Mouse (Mus musculus): ENCODE results near the gene Pdxk. TPM values are rescaled to one million over a fixed set of nuclear protein-coding genes. Genes with fewer than 3 reads are reported as not detected.

The Pdxk gene
- total RNA-seq (2023), result 8.0 and 11.8 TPM in 2 replicates

DNA sequence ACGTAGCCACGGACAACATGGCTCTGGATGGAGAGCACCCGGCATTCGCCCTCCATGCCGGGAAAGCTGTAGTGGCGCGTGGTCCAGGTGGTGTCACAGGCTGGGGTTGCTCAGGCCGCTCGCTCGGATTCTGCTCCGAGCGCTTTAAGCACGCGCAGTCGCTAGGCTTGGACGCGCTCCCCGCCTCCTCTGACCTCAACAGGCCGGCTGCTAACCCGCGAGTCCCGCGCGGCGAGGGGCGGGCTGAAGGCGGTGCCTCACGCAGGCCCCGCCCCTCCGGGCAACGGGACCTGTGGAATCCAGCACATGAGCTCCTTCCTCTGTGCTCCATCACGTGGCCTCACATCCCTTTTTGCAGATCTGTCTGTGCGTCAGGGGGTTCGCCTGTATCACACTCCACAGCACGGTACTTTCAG lies at the start of gene Pdxk:
Pdxk (minus strand) TSS at position 184 of the 416 bp plus-strand sequence.

DNA sequence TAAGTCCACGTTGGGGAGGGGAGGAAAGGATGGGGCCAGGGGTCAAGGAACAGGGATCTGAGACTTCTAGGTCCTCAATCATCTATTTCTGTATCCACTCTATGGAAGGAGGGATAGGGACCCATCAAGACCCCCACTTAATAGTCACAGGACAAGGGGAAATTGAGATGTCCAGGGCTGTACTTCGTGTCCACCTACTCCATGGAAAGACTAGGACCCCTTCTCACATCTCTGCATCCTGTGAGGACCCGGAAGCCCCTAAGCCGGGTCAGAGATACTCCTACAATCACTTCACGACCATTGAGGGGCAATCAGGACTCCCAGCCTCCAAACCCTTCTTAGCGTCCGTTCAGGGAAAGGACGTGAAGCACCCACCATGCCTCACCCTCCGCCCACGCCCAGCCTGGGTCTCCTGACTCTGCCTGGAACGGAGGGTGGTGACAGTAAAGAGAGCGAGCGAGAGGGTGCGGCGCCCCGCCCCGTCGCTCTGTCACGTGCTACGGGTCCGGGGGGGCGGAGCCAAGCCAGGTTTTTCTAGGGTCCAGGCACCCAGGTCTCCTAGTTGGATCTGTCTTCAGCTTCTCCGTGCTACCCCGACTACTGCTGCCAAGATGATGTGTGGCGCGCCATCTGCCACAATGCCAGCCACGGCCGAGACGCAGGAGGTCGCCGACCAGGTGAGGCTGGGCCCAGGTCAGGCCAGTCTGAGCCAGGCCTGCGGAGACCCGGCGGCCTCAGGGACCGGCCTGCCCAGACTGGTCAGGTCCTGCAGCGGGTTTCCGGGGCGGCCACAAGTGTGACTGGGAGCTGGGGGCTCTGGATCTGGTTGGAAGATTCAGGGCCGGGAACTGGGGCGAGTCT lies 39.4 kb downstream of the Pdxk start, which contains the start of gene Cstb:
Cstb (plus strand) TSS at position 489 of the 861 bp plus-strand sequence.

GRCm38 (mm10) chr10:78412319-78413151 lies 52.2 kb downstream of the Pdxk start, which contains the start of gene Rrp1:
Gene Rrp1, minus strand, starts transcription at chr10:78413043.

Other genes with a start within 250 kb of the Pdxk start
- gene Trappc10, start 220.3 kb downstream of the Pdxk start, total RNA-seq (2023), result 69.7 and 91.7 TPM in 2 replicates
- 2.3 and 5.5 TPM in 2 replicates for gene Agpat3, start 112.5 kb downstream of the Pdxk start, total RNA-seq (2023)
- gene Rrp1, start 51.9 kb downstream of the Pdxk start, total RNA-seq (2023), result 138 and 174 TPM in 2 replicates
- 100 and 135 TPM in 2 replicates for gene Cstb, start 39.3 kb downstream of the Pdxk start, total RNA-seq (2023)
- gene Olfr1358, start 52.5 kb upstream of the Pdxk start, total RNA-seq (2023), result not detected in 2 replicates
- gene Ilvbl, start 109.4 kb upstream of the Pdxk start, total RNA-seq (2023), result 16.6 and 26.2 TPM in 2 replicates
- gene Syde1, start 127.0 kb upstream of the Pdxk start, total RNA-seq (2023), result 0.34 TPM in 1 of 2 replicates, not detected in the other
- not detected in 2 replicates for gene Olfr1357, start 153.1 kb upstream of the Pdxk start, total RNA-seq (2023)